Mouse (Mus musculus) left cerebral cortex, adult 9 months (tissue): ENCODE results near the gene Rac1.

Experiments used
- DNase-seq, 2 experiments: peaks; one replicate each; pipeline ENCODE4 v3.0.0; 2022; ENCODE audit warnings: low spot score in 2 of 2

Rac1 gene

DNA sequence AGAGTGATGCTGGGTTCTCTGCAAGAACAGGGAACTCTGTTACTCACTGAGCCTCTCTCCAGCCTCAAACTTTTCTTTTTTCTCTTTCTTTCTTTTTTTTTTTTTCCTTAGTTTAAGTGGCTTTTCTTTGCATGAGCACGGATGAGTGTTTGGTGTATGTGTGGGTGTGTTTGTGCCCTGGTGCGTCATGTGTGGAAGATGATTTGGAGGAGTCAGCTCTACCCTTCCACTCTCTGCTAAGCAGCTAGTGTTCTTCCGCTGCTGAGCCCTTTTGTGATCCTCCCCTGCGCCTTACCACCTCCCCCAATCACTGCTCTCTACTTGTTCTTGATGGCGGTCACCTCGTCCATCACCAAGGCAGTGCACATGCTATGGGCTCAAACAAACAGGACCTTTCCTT lies 32.1 kb downstream of the Rac1 start:
- no peak for DNase-seq

DNA sequence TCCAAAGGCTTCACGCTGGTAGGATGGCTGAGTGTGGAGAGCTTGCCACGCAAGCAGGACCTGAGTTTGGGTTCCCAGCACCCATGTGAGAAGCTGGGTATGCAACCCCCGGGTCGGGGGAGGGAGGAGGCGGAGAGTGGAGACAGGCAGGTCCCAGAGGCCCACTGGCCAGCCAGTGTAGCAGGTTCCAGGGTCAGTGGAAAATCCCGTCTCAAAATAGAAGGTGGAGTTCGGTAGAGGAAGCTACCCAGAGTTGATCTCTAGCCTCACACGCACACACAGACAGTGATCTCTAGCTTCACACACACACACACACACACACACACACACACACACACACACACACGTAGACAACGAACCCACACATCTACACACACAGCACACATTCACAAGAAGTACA lies 34.7 kb downstream of the Rac1 start:
- no peak for DNase-seq

DNA sequence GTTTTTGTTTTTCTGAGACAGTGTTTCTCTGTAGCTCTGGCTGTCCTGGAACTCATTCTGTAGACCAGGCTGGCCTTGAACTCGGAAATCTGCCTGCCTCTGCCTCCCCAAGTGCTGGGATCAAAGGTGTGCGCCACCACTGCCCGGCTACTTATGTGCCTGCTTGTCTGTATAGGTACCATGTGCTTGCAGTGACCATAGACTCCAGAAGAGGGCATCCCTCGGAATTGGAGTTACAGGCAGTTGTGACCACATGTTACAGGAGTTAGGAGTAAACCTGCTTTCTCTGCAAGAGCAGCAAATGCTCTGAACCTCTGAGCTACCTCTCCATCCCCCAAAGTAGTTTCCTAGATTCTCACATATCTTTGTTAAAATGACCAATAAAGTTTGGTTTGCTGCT lies 36.1 kb downstream of the Rac1 start:
- DNase-seq: no peak

DNA sequence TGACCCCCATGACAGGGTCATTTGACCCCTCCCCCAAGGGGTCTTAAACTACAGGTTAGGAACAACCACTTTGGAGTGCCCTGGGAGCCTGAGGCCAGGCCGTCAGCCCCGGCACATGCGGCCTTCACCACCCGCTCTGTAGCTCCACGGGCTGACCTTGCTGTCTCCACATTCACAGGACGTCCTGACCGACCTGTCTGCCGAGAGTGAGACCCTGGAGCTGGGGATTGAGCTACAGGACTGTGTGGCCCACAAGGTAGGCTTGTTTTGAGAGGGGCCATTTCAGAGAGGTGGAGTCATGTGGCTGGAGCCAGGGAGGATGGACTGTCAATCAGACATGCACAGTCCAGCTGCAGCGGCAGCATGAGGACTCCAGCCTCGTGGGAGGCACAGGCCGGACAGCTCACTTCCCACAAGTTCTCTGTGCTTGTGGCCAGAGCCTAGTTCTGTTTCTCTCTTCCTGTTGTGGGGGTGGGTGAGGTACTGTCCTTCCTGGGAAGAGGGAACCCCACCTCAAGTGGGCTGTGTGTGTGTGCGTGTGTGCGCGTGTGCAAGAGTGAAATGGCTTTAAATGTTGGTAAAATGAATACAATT lies 38.0 kb downstream of the Rac1 start:
- DNase-seq: no peak

DNA sequence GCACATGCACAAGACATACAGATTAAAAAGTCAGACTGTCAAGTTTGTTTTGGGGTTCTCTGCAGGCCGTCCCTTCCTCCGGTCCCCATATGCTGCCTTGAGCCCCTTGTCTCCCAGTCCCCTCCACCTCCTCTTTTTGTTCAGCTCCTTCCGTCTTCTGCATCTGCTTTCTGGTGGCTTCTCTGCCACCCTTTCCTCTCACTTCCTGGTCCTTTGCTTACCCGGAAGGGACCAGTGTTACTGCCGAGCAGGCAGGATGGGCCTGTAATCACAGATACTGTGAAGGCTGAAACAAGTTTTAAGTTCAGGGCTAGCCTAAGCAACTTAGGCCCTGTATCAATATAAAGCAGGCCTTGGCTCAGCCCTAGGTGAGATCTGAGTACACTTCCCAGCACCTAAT lies 39.8 kb downstream of the Rac1 start:
- no peak for DNase-seq

DNA sequence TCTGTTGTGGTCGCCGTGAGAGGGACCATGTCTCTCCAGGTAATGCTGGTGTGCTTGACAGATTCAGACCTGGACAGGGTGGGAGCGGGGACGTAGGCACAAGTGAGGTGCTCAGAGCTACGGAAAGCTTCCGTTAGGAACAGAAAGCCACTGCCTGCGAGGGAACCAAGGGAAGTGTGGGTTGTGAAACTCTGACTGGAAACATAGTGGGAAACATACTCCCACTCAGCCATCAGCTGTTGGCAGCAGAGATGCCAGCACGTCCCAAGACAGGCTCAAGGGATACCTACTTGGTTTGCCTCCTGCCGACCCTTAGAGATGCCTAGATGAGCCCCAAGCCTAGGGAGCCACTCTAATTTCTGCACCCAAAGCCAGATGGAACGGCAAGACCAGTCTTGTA lies 40.6 kb downstream of the Rac1 start:
- no peak for DNase-seq

DNA sequence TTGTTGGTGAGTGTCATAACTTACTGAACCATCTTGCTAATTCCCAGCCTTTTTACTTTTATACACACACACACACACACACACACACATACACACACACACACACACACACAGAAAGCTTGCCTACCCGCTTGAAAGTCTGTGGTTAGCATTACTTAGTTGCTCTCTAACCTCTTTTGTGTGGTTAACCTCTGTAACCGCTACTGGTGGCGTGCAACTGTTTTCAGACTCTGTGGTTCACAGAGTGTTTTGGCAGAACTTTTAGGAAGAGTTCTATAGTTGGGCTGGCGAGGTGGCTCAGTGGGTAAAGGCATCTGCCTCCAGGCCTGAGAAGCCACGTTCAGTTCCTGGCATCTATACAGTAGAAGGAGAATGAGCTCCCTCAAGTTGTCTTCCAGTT lies 42.9 kb downstream of the Rac1 start:
- no peak for DNase-seq

DNA sequence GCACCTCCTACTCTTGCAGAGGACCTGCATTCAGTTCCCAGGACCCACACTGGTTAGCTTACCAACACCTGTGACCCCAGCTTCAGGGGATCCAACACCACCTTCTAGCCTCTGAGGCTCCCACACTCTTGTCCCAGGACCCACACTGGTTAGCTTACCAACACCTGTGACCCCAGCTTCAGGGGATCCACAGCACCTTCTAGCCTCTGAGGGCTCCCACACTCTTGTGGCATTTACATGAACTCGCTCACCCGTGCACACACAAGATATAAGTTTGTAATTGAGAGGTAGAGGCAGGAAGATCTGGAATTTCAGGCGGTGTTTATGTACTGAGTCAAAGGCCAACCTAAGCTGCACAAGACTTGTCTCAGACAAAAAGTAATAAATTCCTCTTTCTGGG lies 49.9 kb downstream of the Rac1 start:
- DNase-seq: no peak

DNA sequence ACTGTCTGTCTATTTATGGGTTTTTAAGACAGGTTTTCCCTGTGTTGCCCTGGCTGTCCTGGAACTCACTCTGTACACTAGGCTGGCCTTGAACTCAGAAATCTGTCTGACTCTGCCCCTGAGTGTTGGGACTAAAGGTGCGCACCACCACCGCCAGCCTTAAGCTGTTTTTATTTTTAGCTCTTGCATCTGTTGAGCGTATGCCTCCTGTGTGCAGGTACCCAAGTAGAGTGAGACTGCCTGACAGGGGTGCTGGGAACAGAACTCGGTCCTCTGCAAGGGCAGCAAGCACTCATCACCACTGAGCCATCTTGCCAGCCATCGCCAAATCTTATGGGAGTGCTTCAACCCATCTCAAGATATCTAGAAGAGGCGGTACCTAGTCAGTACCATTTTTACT lies 51.8 kb downstream of the Rac1 start:
- DNase-seq: no peak

DNA sequence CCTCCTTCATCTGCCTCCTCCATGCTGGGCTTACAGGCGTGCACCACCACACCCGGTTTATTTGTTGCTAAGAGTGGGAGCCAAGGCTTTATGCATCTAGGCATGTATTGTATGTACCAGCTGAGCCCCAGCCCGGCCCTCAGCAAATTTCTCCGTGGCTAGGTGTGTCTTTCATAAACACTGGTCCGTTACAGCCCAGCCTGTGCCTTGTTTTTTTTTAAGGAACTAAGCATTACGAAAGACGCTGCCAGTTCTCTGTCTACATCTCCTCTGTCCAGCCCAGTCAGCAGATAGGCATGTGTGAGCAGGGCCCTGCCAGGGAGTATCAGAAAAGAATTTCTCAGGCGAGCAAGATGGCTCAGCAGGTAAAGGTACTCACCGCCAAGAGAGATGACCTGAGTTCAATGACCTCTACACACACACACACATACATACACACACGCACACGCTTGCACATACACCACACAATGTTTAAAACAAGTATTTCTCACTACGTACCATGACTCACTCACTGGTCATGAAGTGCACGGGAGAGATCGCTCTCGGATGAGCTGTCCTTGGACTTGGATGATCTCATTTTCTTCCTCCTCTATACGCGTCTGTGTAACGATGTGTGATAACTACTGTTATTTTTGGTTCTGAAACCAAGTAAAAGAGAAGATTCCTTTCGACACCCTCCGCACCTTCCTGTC lies 52.5 kb downstream of the Rac1 start:
- peak in 1 of 2 experiments; percentile 46 for DNase-seq

DNA sequence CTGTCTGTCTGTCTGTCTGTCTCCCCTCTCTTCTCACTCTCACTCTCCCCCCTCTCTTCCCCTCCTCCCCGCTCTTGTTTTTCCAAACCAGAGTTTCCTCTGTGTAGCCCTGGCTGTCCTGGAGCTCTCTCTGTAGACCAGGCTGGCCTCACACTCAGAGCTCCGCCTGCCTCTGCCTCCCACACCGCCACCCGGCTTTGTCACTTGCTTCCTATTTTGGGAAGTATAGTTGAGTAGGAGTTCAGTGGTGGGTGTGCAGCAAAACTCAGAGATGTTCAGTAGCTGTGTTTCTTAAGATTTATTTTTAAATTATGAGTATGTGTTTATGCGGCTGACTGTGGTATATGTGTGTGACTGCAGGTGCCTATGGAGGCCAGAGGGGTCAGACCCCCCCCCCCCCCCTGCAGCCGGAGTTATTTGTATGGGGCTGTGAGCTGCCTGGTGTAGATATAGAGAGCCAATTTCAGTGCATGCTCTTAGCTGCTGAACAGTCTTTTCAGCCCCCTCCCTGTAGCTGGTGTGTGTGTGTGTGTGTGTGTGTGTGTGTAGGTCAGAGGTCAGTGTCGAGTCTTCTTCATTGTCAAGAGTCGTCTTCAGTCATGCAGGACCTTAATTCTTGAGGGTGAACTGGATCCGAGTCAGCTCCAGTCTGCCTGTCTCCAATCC lies 55.8 kb downstream of the Rac1 start:
- DNase-seq: peak; percentile 59 to 81

DNA sequence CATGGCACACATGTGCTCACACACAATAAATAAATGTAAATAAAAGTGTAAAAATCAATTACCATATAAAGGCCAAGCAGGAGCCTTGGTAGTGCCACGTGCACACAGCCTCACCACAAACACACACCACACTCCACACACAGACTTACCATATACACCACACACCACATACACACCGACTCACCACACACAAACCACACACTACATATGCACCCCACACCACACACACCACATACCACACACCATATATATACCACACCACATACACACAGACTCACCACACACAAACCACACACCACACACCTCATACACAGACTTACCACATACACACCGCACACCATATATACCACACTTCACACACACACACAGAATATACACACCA lies 56.7 kb downstream of the Rac1 start:
- no peak for DNase-seq

DNA sequence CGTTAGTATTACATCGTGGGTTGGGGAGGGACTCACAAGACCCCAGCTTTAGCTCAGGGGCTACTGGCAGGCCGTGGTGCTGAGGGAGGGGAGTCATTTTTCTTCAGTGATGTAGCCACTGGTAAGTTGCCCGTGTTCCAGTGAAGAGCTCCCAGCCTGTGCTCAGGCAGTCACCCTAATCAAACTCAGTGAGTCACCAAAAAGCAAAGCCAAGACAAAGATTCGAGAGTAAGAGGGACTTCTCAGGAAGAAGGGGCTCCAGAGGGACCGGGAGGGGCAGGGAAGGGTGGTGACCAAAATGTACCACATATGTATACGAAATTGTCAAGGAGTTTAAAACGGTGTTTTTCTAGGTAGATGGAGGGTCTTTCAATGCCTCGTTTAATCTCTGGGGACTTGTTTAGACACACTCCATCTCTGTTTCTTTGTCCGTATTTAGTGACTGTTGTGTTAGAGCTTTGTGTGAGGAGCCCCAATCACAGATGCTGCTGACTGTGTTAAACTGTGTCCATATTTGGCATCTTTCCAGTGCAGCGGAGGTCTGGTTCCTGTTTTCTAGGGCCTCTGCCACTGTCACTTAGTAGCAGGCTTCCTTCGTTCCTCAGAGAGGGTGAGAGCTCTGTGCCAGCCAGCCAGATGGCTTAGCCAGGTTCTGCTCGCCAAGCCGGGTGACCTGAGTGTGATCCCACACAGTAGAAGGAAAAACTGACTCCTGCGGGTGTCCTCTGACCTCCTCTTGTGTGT lies 57.2 kb downstream of the Rac1 start:
- DNase-seq: peak in 1 of 2 experiments; percentile 68

DNA sequence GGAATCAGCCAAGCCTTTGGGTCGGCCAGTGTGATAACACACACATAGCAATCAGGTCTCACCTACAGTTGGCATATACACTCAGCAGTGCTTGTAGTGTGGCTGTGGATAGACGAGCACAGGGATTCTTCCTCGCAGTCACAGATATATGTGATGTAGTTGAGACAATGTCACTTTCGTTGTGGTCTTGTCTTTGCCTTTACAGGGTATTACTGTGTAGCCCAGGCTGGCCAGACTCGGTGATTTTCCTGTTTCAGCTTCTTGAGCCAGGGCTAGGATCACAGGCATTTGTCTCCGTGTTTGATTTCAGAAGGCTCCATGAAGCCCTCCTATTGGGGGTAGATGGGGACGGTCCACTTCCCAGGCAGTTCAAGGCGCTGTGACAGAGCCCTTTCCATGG lies 58.2 kb downstream of the Rac1 start:
- DNase-seq: no peak

DNA sequence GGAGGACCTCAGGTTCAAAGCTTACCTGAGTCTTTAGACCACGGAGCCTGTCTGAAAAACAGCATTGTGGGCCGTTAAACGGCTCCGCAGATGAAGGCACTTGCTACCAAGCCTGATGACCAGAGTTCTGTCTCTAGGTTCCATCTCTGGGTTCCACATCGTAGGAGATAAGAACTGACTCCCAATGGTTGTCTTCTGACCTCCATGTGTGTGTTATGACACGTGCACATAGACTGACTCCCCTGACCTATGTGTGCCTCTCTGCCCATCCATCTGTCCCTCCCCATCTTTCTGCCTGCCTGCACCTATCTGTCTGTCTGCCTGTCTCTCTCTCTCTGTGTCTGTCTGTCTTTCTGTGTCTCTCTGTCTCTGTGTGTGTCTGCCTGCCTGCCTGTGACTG lies 59.9 kb downstream of the Rac1 start:
- DNase-seq: no peak

DNA sequence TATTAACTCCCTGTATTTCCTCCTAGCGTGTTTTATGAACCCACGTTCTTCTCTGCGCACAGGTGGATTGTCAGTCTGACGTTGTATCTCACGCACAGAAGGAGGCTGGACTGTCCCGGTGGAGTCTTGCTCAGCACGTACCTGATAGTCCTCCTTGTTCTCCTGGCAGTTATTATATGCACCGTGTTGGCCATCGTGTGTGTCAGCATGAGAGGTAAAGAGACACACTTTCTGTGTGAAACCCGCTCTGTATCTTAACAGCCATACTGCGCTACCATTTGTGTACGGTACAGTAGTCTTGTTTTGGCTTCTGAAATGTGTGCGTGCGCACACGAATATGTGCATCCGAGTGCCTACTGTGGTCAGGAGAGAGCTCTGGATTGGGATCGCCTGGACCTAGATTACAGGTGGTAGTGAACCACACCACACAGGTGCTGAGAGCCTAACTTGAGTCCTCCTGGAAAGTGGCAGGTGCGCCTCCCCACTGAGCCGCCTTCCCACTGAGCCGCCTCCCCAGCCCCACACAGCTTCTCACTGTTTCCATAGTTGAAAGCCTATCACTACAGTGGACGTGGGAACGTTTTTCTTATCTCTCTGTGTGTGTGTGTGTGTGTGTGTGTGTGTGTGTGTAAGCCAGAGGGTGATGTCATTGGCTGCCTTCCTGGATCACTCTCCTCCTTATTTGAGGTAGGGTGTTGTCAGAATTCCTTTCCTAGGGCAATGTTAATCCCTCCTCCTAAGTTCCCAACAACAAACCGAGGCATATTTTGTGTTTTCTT lies 60.8 kb downstream of the Rac1 start:
- no peak for DNase-seq

DNA sequence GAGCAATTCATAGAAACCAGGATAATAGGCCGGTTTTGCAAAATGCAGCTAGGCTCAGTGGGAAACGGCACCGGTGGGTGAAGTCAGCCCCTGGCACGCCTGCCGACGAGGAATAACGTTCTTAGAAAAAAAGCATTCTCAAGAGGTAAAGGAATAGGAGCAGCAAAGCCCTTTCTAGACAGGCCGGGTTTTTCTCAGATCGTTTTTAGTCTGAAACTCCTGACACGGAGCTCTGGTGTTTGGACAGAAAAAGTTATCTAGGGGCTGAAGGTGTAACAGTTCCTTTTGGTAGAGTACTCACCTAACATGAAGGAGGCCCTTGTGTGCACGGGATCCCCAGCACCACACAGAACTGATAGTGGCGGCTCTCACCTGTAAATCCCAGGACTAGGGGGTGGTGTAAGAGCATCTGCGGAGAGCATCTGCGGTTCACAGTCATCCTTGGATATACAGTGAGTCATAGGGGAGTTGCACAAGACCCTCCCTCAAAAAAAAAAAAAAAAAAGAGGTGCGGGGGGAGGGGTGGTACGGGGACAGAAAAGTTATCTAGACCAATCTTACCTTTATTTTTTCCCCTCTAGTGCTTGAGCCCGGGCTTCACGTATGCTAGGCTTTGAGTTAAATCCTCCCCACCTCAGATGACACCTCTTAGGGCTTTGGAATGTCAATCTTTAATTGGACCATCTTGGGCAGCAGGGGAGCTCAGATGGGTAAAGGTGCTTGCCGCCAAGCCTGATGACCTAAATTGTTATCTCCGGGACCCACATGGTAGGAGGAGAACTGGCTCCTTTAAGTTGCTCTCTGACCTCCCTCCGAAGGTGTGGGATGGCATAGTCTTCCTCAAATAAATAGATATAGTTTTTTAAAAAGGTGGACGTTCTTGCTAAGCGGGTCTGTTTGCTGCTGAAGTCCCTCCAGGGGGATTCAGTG lies 62.4 kb downstream of the Rac1 start:
- no peak for DNase-seq

DNA sequence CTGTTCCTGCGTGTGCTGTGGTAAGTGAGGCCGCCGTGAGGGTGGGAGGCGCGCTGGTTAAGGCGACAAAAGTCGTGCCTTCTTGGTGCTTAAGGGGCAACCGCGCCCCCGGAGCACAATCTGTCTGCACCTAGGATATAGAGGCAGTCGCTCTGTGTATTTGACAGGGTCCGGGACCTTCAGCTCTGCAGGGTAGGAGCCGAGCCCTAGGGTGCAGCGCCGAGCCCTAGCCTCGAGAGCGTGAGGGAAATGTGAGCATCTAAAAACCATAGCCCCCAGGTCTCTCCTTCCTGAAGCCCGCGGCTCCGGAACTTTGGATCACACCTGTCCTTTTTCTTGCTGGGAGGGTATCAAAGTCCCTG lies 63.1 kb downstream of the Rac1 start:
- DNase-seq: no peak

DNA sequence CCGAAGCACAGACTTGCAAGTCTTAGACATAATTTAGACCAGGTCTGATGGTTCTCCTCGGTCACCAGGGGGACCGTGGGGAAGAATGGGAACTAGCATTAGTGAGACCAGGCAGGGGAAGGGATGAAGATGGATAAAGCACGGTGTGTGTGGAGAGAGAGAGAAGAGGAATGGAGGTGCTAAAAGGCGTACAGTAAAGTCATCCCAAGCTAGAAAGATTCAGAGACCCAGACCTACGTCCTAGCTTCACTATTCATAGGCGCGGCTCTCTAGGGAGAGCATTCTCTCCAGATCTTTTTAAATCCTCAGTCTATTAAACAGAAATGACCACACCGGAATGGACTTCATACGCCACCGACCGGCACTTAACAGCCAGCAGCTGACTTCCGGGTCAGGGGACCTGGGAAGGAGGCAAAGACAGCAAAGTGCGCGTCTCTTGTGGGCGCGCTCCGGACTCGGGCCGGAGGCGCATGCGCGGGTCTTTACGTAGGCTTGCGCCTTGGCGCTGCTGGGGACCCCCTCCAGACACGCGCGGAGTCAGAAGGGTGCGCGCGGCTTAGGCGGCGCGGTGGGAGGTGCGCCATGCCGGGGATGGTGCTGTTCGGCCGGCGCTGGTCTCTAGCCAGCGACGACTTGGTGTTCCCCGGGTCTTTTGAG lies 63.6 kb downstream of the Rac1 start, which contains the start of gene Daglb:
Gene Daglb (plus strand): TSS at position 485 of the 657 bp plus-strand sequence.
- peak; percentile 72 to 88 for DNase-seq

DNA sequence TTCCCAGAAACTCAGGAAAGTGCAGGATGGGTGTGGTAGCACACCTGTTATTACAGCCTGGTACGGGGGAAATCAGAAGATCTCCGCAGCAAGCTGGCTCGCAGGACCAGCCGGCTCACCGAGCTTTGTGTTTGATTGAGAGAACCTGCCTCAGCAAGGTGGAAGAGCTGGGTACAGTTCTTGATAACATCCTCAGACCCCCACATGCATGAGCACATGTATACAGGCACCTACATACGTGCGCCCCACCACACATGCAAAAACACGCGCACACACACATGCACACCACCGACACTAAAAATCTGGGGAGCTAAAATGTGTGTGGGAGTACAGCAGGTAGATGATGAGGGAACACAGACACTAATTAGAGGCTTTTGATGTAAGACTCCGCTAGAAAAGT lies 64.2 kb downstream of the Rac1 start:
- no peak for DNase-seq
